Mouse (Mus musculus) limb, embryonic 11.5 days (tissue): ENCODE results near the gene Tob2. TPM values are rescaled to one million over a fixed set of nuclear protein-coding genes. Genes with fewer than 3 reads are reported as not detected.
A peak's percentile ranks its signal among the peaks of the same experiment; 100 is the strongest.

Source experiments
- ATAC-seq: fragments of 200-750 bp; cut with Nextera tagmentation; 2 replicates; pipeline ENCODE4 v1.8.0; 2017; ENCODE audit warnings: low read depth; ENCODE audit not compliant: insufficient number of reproducible peaks, low FRiP score, low TSS enrichment
- DNase-seq: peaks from one replicate; pipeline ENCODE4 v3.0.0-alpha.2; 2015; ENCODE audit warnings: low spot score
- H3K27ac ChIP-seq: fragments of 300-500 bp; sonication (generic); replicated peaks from 2 replicates; pipeline ENCODE4 v1.5.1; 2014; ENCODE audit warnings: low read depth, mild to moderate bottlenecking, low read length
- H3K27me3 ChIP-seq: fragments of 300-500 bp; sonication (generic); 2 replicates; pipeline ENCODE4 v1.6.1; 2014; ENCODE audit warnings: mild to moderate bottlenecking, low read length, mixed read lengths; ENCODE audit not compliant: control insufficient read depth, insufficient read depth
- H3K36me3 ChIP-seq: fragments of 300-500 bp; sonication (generic); 2 replicates; pipeline ENCODE4 v1.6.1; 2014; ENCODE audit warnings: mild to moderate bottlenecking, low read length, moderate library complexity, mixed read lengths; ENCODE audit not compliant: control insufficient read depth, insufficient read depth
- H3K4me1 ChIP-seq: fragments of 300-500 bp; sonication (generic); 2 replicates; pipeline ENCODE4 v1.6.1; 2014; ENCODE audit warnings: low read length, mixed read lengths; ENCODE audit not compliant: control insufficient read depth, insufficient read depth
- H3K4me2 ChIP-seq: fragments of 300-500 bp; sonication (generic); 2 replicates; pipeline ENCODE4 v1.6.1; 2014; ENCODE audit warnings: low read depth, mild to moderate bottlenecking, moderate library complexity; ENCODE audit not compliant: severe bottlenecking
- H3K4me3 ChIP-seq: fragments of 300-500 bp; sonication (generic); 2 replicates; pipeline ENCODE4 v1.5.1; 2014; ENCODE audit warnings: low read depth, low read length
- H3K9ac ChIP-seq: fragments of 300-500 bp; sonication (generic); 2 replicates; pipeline ENCODE4 v1.6.1; 2014; ENCODE audit warnings: mild to moderate bottlenecking, low read length
- H3K9me3 ChIP-seq: fragments of 300-500 bp; sonication (generic); 2 replicates; pipeline ENCODE4 v1.6.1; 2016; ENCODE audit warnings: low read length; ENCODE audit not compliant: control insufficient read depth
- WGBS: fragments of 180-500 bp; shearing (Covaris S2); extraction: QIAGEN DNeasy Blood & Tissue Kit; methylation state at CpG from one replicate; pipeline ENCODE4 v1.1.7; 2014; 5-methylcytosine and 5-hydroxymethylcytosine counted together
- polyA plus RNA-seq: library from polyadenylated mRNA; unstranded; fragments of >200 nt; fragmentation: Nextera tagmentation; extraction: Ambion mirVana; gene quantifications from 2 replicates; pipeline ENCODE4 v1.2.1, GENCODE M21; 2014

The Tob2 gene
- polyA plus RNA-seq, 1 experiment from 2014 or later, result 16.8 TPM

GRCm38 (mm10) chr15:81813986-81814705 lies 44.5 kb downstream of the Tob2 start:
- Histone ChIP-seq H3K9me3 (no peaks in the 10 kb centered on the region), H3K9ac (no peak overlapping the region), H3K4me1 (0 out of 2 replicates have a peak, but pooled peaks cover 6% of the 10 kb centered on the region), H3K27me3 (no peaks in the 10 kb centered on the region), H3K36me3 (peaks cover 5% of the 10 kb centered on the region; the same call in 1 of the 2 replicates), H3K4me2 (no peak overlapping the region), H3K4me3 (no peak overlapping the region), H3K27ac (no peak overlapping the region)
- WGBS, result 91% methylated on average over 5 of the region's 5 CpGs
- ATAC-seq (no peak), DNase-seq (no peak)

DNA sequence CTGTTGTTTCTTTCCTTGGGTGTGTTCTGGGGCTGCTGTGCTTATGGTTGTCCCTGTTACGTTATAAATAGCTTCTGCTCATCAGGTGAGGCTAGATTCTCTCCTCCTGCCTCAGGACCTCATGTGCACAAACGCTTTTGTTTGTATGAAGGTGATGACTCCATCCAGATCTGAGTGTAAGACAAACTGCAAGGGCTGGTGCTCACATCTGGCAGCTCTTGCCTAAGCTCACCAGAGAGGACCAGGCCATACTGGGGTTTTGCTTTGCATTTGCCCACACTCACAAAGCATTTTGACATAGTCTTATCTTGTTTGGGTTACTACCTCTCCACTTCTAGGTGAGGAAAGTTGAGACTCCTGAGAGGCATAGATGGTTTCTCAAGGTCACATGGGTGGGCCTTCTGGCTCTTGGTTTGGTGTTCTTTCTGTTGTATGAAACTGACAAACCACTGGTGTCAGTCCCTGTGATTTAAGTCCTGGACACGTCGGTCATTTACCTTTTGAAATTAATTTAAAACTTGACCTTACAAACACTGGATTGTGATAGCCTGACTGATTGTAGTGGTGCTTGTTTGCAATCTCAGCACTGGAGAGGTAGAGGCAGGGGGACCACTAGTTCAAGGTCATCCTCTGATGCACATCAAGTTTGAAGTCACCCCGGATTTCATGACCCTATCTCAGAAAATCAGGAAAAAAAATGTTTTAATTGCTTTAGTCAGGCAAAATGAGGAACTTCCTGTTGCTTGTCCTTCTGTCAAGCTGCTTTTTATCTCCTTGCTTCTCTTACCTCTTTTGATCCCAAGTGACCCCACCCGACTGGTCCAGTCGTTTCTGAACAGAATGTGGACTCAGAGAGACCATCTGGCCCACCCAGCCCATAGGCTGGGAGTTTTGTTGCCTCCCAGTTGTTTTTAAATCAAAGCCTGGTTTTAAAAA lies 45.6 kb downstream of the Tob2 start:
- Histone ChIP-seq H3K27me3 (no peaks in the 10 kb centered on the region), H3K4me3 (no peak overlapping the region), H3K27ac (no peak overlapping the region), H3K36me3 (peaks cover 4% of the 10 kb centered on the region; the same call in 1 of the 2 replicates), H3K4me1 (0 out of 2 replicates have a peak, but pooled peaks cover 6% of the 10 kb centered on the region), H3K9ac (peak overlapping the region; percentile 72; the same call in 1 of the 2 replicates), H3K9me3 (no peaks in the 10 kb centered on the region), H3K4me2 (peak overlapping the region; percentile 81; the same call in 1 of the 2 replicates)
- ATAC-seq (no peak), DNase-seq (no peak)
- 67% methylated on average over 7 of the region's 7 CpGs for WGBS

- Histone ChIP-seq H3K9ac (peak overlapping the region; percentile 72), H3K27ac (no peak overlapping the region), H3K4me1 (0 out of 2 replicates have a peak, but pooled peaks cover 6% of the 10 kb centered on the region), H3K36me3 (peaks cover 4% of the 10 kb centered on the region; the same call in 1 of the 2 replicates), H3K4me3 (peak overlapping the region; percentile 75), H3K4me2 (peak overlapping the region; percentile 81), H3K27me3 (no peaks in the 10 kb centered on the region), H3K9me3 (no peaks in the 10 kb centered on the region)
- no peak for DNase-seq
- 53% methylated on average over 3 of the region's 3 CpGs for WGBS
- no peak for ATAC-seq
Measured at GRCm38 (mm10) chr15:81812287-81812686, 46.3 kb downstream of the Tob2 start.

- Histone ChIP-seq H3K27me3 (no peaks in the 10 kb centered on the region), H3K4me3 (peak overlapping the region; percentile 75), H3K36me3 (peaks cover 4% of the 10 kb centered on the region; the same call in 1 of the 2 replicates), H3K9ac (peak overlapping the region; percentile 72), H3K4me2 (peak overlapping the region; percentile 81), H3K27ac (no peak overlapping the region; the same call in 1 of the 2 replicates), H3K4me1 (0 out of 2 replicates have a peak, but pooled peaks cover 6% of the 10 kb centered on the region), H3K9me3 (no peaks in the 10 kb centered on the region)
- peak; percentile 22 for ATAC-seq
- no peak for DNase-seq
- WGBS, result 2% methylated on average over 21 of the region's 26 CpGs
Measured at GRCm38 (mm10) chr15:81811599-81811996, 47.0 kb downstream of the Tob2 start.

- DNase-seq (peak; percentile 99), ATAC-seq (peak; percentile 99)
- H3K9ac ChIP-seq, result peak overlapping the region; percentile 72
- H3K27ac ChIP-seq, result peak overlapping the region; percentile 8; the same call in 1 of the 2 replicates
- 0 out of 2 replicates have a peak, but pooled peaks cover 2% of the 10 kb centered on the region for H3K36me3 ChIP-seq
- no peaks in the 10 kb centered on the region for H3K27me3 ChIP-seq
- under 1% methylated on average over 88 of the region's 89 CpGs for WGBS
- H3K4me1 ChIP-seq, result 0 out of 2 replicates have a peak, but pooled peaks cover 6% of the 10 kb centered on the region
- H3K4me2 ChIP-seq, result peak overlapping the region; percentile 81
- peak overlapping the region; percentile 75 for H3K4me3 ChIP-seq
- H3K9me3 ChIP-seq, result no peaks in the 10 kb centered on the region
Measured at GRCm38 (mm10) chr15:81810671-81811598, 47.7 kb downstream of the Tob2 start.

DNA sequence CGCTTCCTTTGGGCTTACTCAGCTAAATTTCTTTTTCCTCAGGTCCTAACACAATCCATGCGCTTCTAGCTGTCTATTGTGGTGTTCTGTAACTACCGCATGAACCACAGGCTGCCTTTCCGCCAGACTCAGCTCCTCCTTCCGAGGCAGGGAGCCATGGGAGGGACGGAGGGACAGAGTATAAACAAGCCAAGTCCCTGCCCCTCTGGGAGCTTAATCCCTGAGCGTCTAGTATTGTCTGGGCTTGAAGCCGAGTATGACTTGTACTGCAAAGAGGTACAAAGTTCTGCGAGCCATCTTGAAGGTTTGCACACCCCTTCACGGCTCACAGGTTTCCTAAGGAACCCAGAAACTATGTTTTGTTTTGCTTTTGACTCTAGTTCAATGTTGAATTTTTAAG lies 48.4 kb downstream of the Tob2 start:
- ATAC-seq, result no peak
- 1% methylated on average over 10 of the region's 10 CpGs for WGBS
- Histone ChIP-seq H3K4me1 (0 out of 2 replicates have a peak, but pooled peaks cover 6% of the 10 kb centered on the region), H3K4me2 (peak overlapping the region; percentile 81), H3K27me3 (no peaks in the 10 kb centered on the region), H3K27ac (peak overlapping the region; percentile 8; the same call in 1 of the 2 replicates), H3K36me3 (no peaks in the 10 kb centered on the region), H3K4me3 (peak overlapping the region; percentile 75), H3K9me3 (no peaks in the 10 kb centered on the region), H3K9ac (peak overlapping the region; percentile 38)
- DNase-seq, result peak; percentile 58

GRCm38 (mm10) chr15:81809550-81809949 lies 49.0 kb downstream of the Tob2 start:
- H3K4me3 ChIP-seq, result no peak overlapping the region; the same call in 1 of the 2 replicates

More at GRCm38 (mm10) chr15:81809550-81809949, 49.0 kb downstream of the Tob2 start:
- Histone ChIP-seq H3K27me3 (no peaks in the 10 kb centered on the region), H3K9me3 (no peaks in the 10 kb centered on the region), H3K4me1 (0 out of 2 replicates have a peak, but pooled peaks cover 6% of the 10 kb centered on the region), H3K27ac (no peak overlapping the region), H3K9ac (no peak overlapping the region; the same call in 1 of the 2 replicates), H3K4me2 (peak overlapping the region; percentile 81; the same call in 1 of the 2 replicates), H3K36me3 (no peaks in the 10 kb centered on the region)
- 62% methylated on average over 1 of the region's 1 CpGs for WGBS
- DNase-seq (no peak), ATAC-seq (no peak)
